Mouse (Mus musculus) hindbrain, embryonic 12.5 days (tissue): ENCODE data around the gene Fhit. TPM values are rescaled to one million over a fixed set of nuclear protein-coding genes. Genes with fewer than 3 reads are reported as not detected.

ENCODE experiments used
- ATAC-seq: fragments of 200-750 bp; cut with Nextera tagmentation; 2 replicates; pipeline ENCODE4 v1.8.0; 2017; ENCODE audit warnings: moderate TSS enrichment; ENCODE audit not compliant: low FRiP score
- H3K27ac ChIP-seq: fragments of 300-500 bp; sonication (generic); 2 replicates; pipeline ENCODE4 v1.5.1; 2016; ENCODE audit warnings: mild to moderate bottlenecking
- H3K27me3 ChIP-seq: fragments of 300-500 bp; sonication (generic); 2 replicates; pipeline ENCODE4 v1.6.1; 2016; ENCODE audit warnings: mild to moderate bottlenecking
- H3K36me3 ChIP-seq: fragments of 300-500 bp; sonication (generic); 2 replicates; pipeline ENCODE4 v1.6.1; 2016; ENCODE audit warnings: mild to moderate bottlenecking
- H3K4me1 ChIP-seq: fragments of 300-500 bp; sonication (generic); 2 replicates; pipeline ENCODE4 v1.6.1; 2016
- H3K4me2 ChIP-seq: fragments of 300-500 bp; sonication (generic); replicated peaks from 2 replicates; pipeline ENCODE4 v1.6.1; 2016; ENCODE audit warnings: mild to moderate bottlenecking
- H3K4me3 ChIP-seq: fragments of 300-500 bp; sonication (generic); 2 replicates; pipeline ENCODE4 v1.5.1; 2016; ENCODE audit warnings: mild to moderate bottlenecking
- H3K9ac ChIP-seq: fragments of 300-500 bp; sonication (generic); 2 replicates; pipeline ENCODE4 v1.6.1; 2016; ENCODE audit warnings: mild to moderate bottlenecking, moderate library complexity
- H3K9me3 ChIP-seq: fragments of 300-500 bp; sonication (generic); replicated peaks from 2 replicates; pipeline ENCODE4 v1.6.1; 2016; ENCODE audit warnings: mild to moderate bottlenecking
- WGBS: fragments of 180-500 bp; shearing (Covaris S2); methylation state at CpG from one replicate; pipeline ENCODE4 v1.1.7; 2016; 5-methylcytosine and 5-hydroxymethylcytosine counted together
- polyA plus RNA-seq: library from polyadenylated mRNA; unstranded; fragments of >200 nt; fragmentation: Nextera tagmentation; extraction: Ambion mirVana; gene quantifications from 2 replicates; pipeline ENCODE4 v1.2.1, GENCODE M21; 2016

Fhit gene
- 3.8 and 5.5 TPM in 2 replicates for polyA plus RNA-seq

DNA sequence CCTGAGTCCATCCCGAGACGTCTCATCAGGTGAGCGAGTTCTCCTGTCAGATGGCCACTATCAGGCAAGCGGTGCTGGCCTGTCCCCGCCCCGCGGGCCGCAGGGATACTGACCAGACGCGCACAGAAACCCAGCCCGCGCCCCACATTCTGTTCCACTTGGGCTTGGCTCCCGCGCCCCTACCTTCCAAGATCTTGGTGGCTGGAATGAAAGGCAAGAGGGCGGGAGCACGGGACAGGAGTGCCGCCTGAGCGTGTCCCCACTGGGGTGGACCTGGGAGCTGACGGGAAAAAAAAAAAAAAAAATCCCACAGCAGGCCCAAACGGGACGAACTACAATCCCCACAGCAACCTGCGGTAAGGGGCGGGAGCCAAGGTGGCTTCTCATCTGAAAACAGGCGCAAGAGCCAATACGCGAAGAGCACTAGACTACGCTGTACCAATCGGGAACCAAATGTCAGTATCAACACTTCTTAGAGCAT, at the start of gene Fhit:
Gene Fhit (minus strand): TSS at position 285 of the 481 bp plus-strand sequence.
- H3K4me2 ChIP-seq = peak within 1 kb of the TSS; percentile 81
- no peaks in the 10 kb centered on the region for H3K36me3 ChIP-seq
- no peaks in the 10 kb centered on the region for H3K9me3 ChIP-seq
- H3K9ac ChIP-seq = peak within 1 kb of the TSS; percentile 67
- under 1% methylated on average over 28 of the region's 28 CpGs for WGBS
- H3K4me1 ChIP-seq = no peaks in the 10 kb centered on the region
- H3K27ac ChIP-seq = peak within 1 kb of the TSS; percentile 35; the same call in 1 of the 2 replicates
- no peaks in the 10 kb centered on the region for H3K27me3 ChIP-seq
- peak; percentile 97 for ATAC-seq
- peak within 1 kb of the TSS; percentile 67 for H3K4me3 ChIP-seq

DNA sequence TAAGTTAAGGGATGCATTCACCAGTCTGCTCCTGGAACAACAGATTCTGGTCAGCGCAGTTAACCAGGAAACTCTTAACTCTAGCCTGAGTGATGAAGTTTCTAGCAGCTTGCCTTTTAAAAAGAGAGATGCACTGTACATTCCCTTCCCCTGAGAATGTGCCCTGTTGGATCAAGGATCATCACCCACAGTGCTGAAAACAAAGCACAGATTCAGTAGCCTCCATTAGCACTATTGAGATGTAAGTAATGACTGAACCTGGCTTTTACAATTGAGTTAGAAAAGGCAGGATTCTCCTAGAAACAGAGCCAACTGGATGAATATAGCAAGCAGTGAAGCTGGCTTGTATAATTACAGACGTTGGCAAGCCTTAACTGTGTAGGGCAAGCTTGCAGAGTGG, 45.0 kb upstream of the Fhit start:
- H3K27me3 ChIP-seq = no peaks in the 10 kb centered on the region
- H3K27ac ChIP-seq = no peak overlapping the region
- H3K9me3 ChIP-seq = no peaks in the 10 kb centered on the region
- no peaks in the 10 kb centered on the region for H3K36me3 ChIP-seq
- no peak overlapping the region for H3K9ac ChIP-seq
- WGBS = 46% methylated on average over 2 of the region's 2 CpGs
- no peak overlapping the region for H3K4me2 ChIP-seq
- no peak for ATAC-seq
- H3K4me1 ChIP-seq = no peaks in the 10 kb centered on the region
- no peak overlapping the region for H3K4me3 ChIP-seq

DNA sequence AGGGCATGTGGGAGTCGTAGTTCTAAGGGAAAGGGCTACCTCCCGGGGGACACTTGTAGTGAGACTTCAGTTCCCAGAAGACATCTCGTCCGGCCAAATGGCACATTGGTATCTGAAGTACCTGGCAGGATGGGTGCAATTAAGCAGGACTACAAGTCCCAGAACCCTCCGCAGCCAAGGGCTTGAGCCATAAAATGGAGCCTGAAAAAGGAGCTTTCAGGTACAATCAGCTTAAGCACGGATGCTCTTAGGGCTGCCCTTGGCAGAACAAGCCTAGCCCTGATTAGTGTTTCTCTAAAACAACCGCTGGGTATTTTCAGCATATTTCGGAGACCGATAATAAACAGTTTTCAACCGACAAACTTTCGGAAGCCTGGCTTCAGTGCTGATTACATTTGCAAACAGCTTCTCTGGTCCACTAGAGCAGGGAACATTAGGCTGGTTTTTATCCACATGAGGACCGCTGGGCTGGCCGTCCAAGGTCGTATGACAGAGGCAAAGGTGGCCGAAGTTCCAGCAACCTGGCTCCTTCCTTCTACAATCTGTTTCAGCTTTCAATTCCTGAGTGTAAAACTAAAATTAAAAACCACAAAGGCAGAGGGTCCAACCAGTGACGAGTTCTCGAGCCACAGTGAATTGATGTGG, 907 bp downstream of the Fhit start:
- Histone ChIP-seq H3K27ac (peak overlapping the region; percentile 35; the same call in 1 of the 2 replicates), H3K4me1 (no peaks in the 10 kb centered on the region), H3K27me3 (no peaks in the 10 kb centered on the region), H3K4me3 (peak overlapping the region; percentile 67), H3K36me3 (no peaks in the 10 kb centered on the region), H3K9ac (peak overlapping the region; percentile 67), H3K4me2 (peak overlapping the region; percentile 81), H3K9me3 (no peaks in the 10 kb centered on the region)
- ATAC-seq = peak; percentile 86
- 10% methylated on average over 17 of the region's 17 CpGs for WGBS

DNA sequence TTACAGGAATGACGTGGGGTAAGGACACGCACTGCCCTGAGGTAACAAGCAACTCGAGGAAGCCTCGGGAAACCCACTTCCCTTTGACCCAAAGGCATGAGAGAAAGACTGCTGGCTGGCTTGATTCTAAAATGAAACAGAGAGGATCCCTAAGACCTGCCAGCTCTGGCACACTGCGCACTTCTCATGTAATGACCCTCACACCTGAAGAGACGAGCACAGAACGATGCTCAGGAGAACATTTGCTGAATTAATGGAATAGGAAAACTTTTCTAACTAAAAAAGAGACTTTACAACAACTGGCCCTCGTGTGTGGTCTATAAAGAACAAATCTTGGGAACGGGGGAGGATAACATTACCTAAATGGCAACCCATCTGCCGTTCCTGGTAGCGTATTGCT, 2.2 kb downstream of the Fhit start:
- Histone ChIP-seq H3K9me3 (no peaks in the 10 kb centered on the region), H3K4me2 (no peak overlapping the region), H3K4me1 (no peaks in the 10 kb centered on the region), H3K27ac (no peak overlapping the region), H3K4me3 (no peak overlapping the region), H3K27me3 (no peaks in the 10 kb centered on the region), H3K36me3 (no peaks in the 10 kb centered on the region), H3K9ac (no peak overlapping the region)
- no peak for ATAC-seq
- WGBS = 89% methylated on average over 11 of the region's 11 CpGs

DNA sequence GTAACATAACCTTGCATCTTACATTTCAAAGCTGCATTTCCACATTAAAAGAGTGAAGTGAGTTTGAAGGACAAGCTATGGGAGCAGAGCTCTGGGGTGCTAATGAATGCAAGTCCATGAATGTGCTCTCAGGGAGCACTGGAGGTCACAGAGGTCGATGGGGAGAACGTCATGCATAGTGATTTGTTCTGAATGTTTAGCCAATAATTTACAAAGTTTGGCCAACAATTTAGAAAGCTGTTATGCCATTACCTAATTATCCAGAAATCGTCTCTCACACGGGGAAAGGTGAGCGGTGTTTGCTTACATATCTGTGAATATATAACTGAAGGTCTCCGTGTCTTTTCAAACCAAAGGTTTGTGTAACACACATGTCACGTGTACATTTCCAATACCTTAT, 2.8 kb downstream of the Fhit start:
- Histone ChIP-seq H3K4me3 (no peak overlapping the region), H3K4me2 (no peak overlapping the region), H3K9ac (no peak overlapping the region), H3K27me3 (no peaks in the 10 kb centered on the region), H3K9me3 (no peaks in the 10 kb centered on the region), H3K27ac (no peak overlapping the region), H3K4me1 (no peaks in the 10 kb centered on the region), H3K36me3 (no peaks in the 10 kb centered on the region)
- 79% methylated on average over 7 of the region's 7 CpGs for WGBS
- ATAC-seq = no peak

DNA sequence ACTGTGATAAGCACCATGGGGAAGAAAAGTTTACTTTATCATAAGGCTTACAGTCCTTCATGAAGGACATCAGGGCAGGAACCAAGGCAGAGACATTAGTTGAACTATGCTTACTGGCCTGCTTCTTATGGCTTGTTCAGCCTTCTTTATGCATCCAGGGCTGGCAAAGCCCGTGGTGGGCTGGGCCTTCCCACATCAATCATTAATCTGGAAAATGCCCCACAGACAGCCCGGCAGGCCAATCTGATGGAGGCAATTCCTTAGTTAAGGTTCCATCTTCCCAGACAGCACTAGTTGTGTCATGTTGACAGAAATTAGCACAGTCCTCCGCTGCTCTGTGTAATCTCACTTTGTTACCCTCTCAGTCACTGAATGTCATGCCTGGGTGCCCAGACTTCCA, 4.1 kb downstream of the Fhit start:
- no peak for ATAC-seq
- Histone ChIP-seq H3K4me3 (no peak overlapping the region), H3K4me2 (no peak overlapping the region), H3K9ac (no peak overlapping the region), H3K4me1 (no peaks in the 10 kb centered on the region), H3K36me3 (no peaks in the 10 kb centered on the region), H3K9me3 (no peaks in the 10 kb centered on the region), H3K27ac (no peak overlapping the region), H3K27me3 (no peaks in the 10 kb centered on the region)
- WGBS = 83% methylated on average over 3 of the region's 3 CpGs

DNA sequence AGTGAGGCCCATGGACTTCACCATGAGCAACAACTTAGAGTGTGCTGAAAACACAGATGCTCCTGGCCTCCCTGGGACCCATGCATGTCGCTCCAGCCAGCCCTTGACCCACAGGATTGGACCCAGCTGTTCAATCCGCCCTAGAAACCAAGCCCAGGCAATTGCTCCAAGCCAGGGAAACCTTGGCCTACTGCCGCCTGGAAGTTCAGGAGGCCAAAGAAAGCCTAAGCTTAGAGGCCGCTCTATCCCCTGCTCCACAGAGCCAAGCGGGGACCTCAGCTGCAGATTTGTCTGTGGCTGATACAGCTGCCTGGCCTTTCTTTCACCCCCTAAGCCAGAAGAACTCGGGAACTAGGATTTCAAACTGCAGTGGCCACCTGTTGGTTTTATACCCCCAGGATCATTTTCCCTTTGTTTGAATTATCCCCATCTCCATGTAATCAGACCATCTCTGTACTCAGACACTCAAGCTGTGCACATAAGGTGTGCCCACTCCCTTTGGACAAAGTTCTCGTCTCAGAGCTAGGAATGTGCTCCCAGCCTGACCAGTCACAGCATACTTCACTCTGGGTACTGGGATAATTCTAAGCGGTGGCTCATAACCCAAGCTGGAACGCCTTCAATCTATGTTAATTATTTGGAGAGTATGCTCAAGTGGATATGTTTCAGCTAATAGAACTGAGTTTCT, 10.1 kb downstream of the Fhit start:
- H3K36me3 ChIP-seq = no peaks in the 10 kb centered on the region
- H3K27me3 ChIP-seq = no peaks in the 10 kb centered on the region
- H3K4me2 ChIP-seq = no peak overlapping the region
- ATAC-seq = no peak
- no peak overlapping the region for H3K4me3 ChIP-seq
- H3K9me3 ChIP-seq = no peaks in the 10 kb centered on the region
- H3K4me1 ChIP-seq = no peaks in the 10 kb centered on the region
- 79% methylated on average over 9 of the region's 9 CpGs for WGBS
- H3K27ac ChIP-seq = no peak overlapping the region
- no peak overlapping the region for H3K9ac ChIP-seq

DNA sequence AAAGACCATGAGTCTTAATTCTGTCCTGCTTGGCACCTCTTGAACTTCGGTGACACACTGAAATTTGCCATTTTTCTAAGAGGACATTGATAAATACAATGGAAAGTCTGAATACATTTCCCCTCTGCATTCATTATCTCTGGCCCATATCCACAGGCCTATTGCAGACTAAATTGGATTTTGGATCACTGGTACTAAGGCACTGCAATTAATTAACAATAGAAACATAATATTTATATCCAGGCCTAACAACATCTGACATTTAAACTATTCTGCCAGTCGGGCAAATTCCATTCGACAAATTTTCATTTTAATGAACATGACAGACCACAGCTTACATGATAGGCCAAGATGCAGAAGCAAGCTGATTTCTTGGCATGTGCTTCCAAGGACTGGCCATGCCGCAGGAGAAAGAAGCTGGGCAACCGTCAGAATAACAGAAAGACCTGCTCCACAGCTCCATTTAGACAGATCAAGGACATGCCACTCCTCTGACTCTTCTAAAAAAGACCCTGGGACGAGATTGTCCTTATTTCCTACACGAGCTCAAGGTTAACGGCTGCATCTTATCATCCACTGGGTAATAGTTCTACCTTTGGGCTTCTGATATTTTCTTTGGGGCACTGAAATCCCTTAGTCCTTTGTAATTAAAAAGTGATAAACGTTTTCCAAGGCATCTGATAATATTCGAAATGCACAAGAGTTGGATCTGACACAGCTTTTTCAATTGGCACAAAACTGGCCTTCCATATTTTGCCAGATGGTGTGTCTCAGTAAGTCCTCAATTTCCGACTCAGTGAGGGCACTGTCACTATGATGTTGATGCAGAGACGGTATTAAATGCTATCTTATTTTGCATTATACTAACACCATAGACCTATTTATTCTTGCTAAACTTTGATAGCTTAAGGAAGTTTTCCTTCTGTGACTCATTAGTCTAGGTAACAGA, 27.8 kb downstream of the Fhit start:
- no peaks in the 10 kb centered on the region for H3K4me1 ChIP-seq
- H3K4me2 ChIP-seq = no peak overlapping the region
- H3K27me3 ChIP-seq = no peaks in the 10 kb centered on the region
- H3K9ac ChIP-seq = no peak overlapping the region
- no peak overlapping the region for H3K27ac ChIP-seq
- H3K4me3 ChIP-seq = no peak overlapping the region
- 84% methylated on average over 12 of the region's 12 CpGs for WGBS
- H3K9me3 ChIP-seq = no peaks in the 10 kb centered on the region; the same call in 1 of the 2 replicates
- no peaks in the 10 kb centered on the region for H3K36me3 ChIP-seq
- no peak for ATAC-seq

DNA sequence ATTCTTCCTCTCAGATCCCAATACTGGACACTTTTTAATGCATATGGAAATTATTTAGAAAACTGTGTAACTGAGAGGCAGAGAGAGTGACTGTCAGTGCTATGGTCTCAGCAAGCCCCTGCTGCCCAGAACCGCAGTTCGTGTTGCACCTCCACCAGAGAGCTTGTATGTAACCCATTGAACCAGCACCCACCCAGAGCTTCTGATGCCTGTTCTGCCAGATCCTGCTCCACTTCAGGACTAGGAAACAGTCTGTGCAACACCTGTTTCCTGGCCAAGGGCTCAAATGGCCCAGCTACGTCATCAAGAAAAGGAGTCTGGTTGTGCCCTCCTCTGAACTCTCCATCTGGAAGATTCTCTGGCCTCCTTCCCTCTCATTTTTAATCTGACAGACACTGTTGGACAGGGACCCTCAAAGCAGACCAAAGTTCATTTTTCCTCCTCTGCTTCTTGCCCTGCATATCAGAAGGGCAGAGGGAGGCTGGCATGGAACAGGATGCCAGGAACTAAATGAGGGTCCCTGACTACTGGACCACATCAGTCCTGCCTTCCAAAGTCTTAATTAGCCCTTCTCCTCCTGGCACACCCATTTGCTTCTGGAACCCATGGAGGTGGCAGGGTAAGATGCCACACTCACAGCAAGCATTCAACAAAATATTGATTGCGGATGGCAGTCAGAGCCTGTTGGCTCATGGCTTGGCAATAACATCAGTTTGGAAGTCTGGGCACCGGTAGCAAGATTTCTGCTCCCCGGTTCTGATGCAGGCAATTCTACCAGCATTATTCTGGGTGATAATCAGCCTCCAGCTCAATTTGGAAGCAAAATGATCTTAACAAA, 29.0 kb downstream of the Fhit start:
- WGBS = 92% methylated on average over 6 of the region's 6 CpGs
- Histone ChIP-seq H3K27me3 (no peaks in the 10 kb centered on the region), H3K27ac (no peak overlapping the region), H3K9me3 (no peaks in the 10 kb centered on the region; the same call in 1 of the 2 replicates), H3K36me3 (no peaks in the 10 kb centered on the region), H3K4me1 (no peaks in the 10 kb centered on the region), H3K4me3 (no peak overlapping the region), H3K9ac (no peak overlapping the region), H3K4me2 (no peak overlapping the region)
- ATAC-seq = no peak

DNA sequence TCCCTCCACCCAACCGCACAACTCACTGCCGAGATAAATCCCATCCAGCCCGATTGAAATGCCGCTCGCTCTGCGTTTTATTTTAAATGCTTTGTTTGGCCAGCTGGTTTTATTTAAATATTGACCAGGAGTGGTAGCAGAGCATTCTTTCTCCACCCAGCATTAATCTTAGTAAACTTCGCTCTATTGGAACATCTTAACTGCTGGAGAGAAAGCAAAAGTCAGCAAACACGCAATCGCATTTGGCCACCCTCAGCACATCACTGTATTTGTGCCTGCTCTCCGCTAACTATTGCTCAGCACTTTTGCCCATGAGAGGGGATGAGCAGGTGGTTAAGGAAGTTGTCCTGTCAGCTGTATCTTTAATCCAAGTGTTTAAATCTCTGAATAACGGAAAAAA, 36.7 kb downstream of the Fhit start:
- Histone ChIP-seq H3K27ac (no peak overlapping the region), H3K4me1 (no peaks in the 10 kb centered on the region), H3K4me2 (no peak overlapping the region), H3K4me3 (no peak overlapping the region), H3K36me3 (no peaks in the 10 kb centered on the region), H3K27me3 (no peaks in the 10 kb centered on the region), H3K9me3 (no peaks in the 10 kb centered on the region), H3K9ac (no peak overlapping the region)
- WGBS = 71% methylated on average over 11 of the region's 11 CpGs
- no peak for ATAC-seq

DNA sequence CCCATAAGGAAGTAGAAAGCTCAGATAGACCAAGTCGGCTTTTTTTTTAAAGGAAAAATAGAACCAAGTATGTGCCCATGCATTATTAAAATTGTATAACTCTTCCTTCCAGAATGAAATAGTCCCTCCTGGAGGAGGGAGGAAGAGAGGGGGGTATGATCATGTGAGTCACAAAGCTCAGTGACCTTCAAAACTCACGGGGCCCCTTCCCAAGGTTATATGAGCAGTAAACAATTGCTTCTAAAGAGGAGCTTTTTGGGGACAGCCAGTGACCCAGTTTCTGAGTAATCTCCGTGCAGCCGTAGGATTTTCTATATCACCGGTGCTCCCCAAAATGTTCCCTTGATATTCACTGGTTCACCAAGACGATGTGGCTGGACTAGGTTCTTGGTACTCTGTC, 42.8 kb downstream of the Fhit start:
- H3K36me3 ChIP-seq = no peaks in the 10 kb centered on the region
- no peaks in the 10 kb centered on the region for H3K4me1 ChIP-seq
- H3K4me3 ChIP-seq = no peak overlapping the region
- no peak overlapping the region for H3K27ac ChIP-seq
- no peaks in the 10 kb centered on the region for H3K27me3 ChIP-seq
- H3K9me3 ChIP-seq = no peaks in the 10 kb centered on the region
- no peak overlapping the region for H3K4me2 ChIP-seq
- WGBS = 90% methylated on average over 6 of the region's 6 CpGs
- H3K9ac ChIP-seq = no peak overlapping the region
- ATAC-seq = no peak
